Mouse (Mus musculus) lung, embryonic 15.5 days (tissue): Measurements from ENCODE around the gene Asb18. TPM values are rescaled to one million over a fixed set of nuclear protein-coding genes. Genes with fewer than 3 reads are reported as not detected.
A peak's percentile ranks its signal among the peaks of the same experiment; 100 is the strongest.

Experiments
- ATAC-seq: fragments of 200-750 bp; cut with Nextera tagmentation; 2 replicates; pipeline ENCODE4 v1.8.0; 2017; ENCODE audit warnings: moderate number of reproducible peaks, borderline replicate concordance; ENCODE audit not compliant: low FRiP score, low TSS enrichment; ENCODE audit errors: extremely low read depth
- H3K27ac ChIP-seq: fragments of 300-500 bp; sonication (generic); 2 replicates; pipeline ENCODE4 v1.5.1; 2015; ENCODE audit warnings: moderate library complexity, mild to moderate bottlenecking, inconsistent platforms
- H3K27me3 ChIP-seq: fragments of 300-500 bp; sonication (generic); 2 replicates; pipeline ENCODE4 v1.6.1; 2015; ENCODE audit warnings: inconsistent platforms
- H3K36me3 ChIP-seq: fragments of 300-500 bp; sonication (generic); 2 replicates; pipeline ENCODE4 v1.6.1; 2015; ENCODE audit warnings: inconsistent platforms
- H3K4me1 ChIP-seq: fragments of 300-500 bp; sonication (generic); 2 replicates; pipeline ENCODE4 v1.6.1; 2015; ENCODE audit warnings: inconsistent platforms
- H3K4me2 ChIP-seq: fragments of 300-500 bp; sonication (generic); 2 replicates; pipeline ENCODE4 v1.6.1; 2015; ENCODE audit warnings: inconsistent platforms, mild to moderate bottlenecking, moderate library complexity
- H3K4me3 ChIP-seq: fragments of 300-500 bp; sonication (generic); 2 replicates; pipeline ENCODE4 v1.5.1; 2015; ENCODE audit warnings: mild to moderate bottlenecking, inconsistent platforms
- H3K9ac ChIP-seq: fragments of 300-500 bp; sonication (generic); 2 replicates; pipeline ENCODE4 v1.6.1; 2015; ENCODE audit warnings: inconsistent platforms
- H3K9me3 ChIP-seq: fragments of 300-500 bp; sonication (generic); 2 replicates; pipeline ENCODE4 v1.6.1; 2016; ENCODE audit warnings: inconsistent platforms
- WGBS: fragments of 180-500 bp; shearing (Covaris S2); methylation state at CpG from one replicate; pipeline ENCODE4 v1.1.7; 2015; 5-methylcytosine and 5-hydroxymethylcytosine counted together
- polyA plus RNA-seq: library from polyadenylated mRNA; unstranded; fragments of >200 nt; fragmentation: Nextera tagmentation; extraction: Ambion mirVana; gene quantifications from 2 replicates; pipeline ENCODE4 v1.2.1, GENCODE M21; 2015

Asb18 gene
- polyA plus RNA-seq, 1 experiment from 2014 or later, result 0.04 TPM

DNA sequence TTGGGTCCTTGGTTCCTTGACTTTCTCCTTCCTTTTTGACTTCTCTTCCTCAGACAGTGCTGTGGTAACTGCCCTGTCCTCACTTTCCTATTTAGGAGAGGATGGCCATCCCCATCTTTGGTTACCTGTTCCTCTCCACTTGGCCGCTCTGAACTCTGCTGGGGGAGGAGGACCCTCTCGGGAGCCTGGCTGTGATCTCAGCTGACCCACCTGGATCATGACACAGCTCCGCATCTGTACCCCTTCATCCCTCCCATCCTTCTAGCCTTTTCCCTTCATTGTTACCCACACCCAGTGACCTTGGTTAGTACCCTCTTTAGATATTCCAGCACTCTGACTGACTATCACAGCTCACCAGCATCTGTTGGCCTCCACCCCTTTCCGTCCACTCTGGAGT, 44.8 kb downstream of the Asb18 start:
- H3K9ac ChIP-seq, result no peak overlapping the region
- H3K4me1 ChIP-seq, result peaks cover 23% of the 10 kb centered on the region
- peaks cover 63% of the 10 kb centered on the region for H3K27me3 ChIP-seq
- no peaks in the 10 kb centered on the region for H3K36me3 ChIP-seq
- no peak overlapping the region for H3K27ac ChIP-seq
- H3K9me3 ChIP-seq, result no peaks in the 10 kb centered on the region
- H3K4me3 ChIP-seq, result no peak overlapping the region
- no peak for ATAC-seq
- no peak overlapping the region for H3K4me2 ChIP-seq
- 79% methylated on average over 4 of the region's 4 CpGs for WGBS

DNA sequence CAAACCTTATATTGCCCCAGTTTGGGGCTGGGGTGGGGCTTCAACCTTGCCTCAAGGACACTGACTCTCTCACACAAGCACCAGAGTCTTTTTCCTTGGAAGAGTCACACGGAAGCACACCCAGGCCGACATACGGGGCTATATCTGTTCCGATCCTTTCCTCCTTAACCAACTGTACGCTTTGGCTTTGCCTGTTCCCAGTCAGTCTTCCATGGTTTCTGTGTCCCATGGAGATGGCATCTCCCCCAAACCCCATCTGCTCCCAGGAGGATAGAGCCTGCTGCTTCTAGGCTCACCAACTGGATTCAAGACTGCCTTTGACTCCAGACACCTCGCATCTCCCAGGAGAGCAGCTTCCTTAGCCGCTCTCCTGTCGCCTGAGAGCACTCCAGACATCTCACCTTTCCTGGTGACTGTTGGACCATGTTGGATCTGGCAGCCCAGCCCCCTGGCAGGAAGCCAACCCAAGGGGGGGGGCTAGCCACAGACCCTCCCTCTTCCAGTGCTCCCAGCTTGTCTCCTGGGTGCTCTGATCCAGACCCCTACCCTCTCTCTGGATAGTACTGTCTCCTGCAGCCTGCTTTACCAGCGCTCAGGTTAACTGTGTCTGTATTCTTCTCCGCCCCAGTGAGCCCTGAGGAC, 45.3 kb downstream of the Asb18 start:
- H3K4me1 ChIP-seq, result peaks cover 23% of the 10 kb centered on the region
- no peak overlapping the region for H3K27ac ChIP-seq
- 49% methylated on average over 10 of the region's 10 CpGs for WGBS
- peak overlapping the region; percentile 97 for H3K4me2 ChIP-seq
- no peak overlapping the region for H3K9ac ChIP-seq
- H3K36me3 ChIP-seq, result no peaks in the 10 kb centered on the region
- H3K9me3 ChIP-seq, result no peaks in the 10 kb centered on the region
- H3K27me3 ChIP-seq, result peaks cover 68% of the 10 kb centered on the region
- H3K4me3 ChIP-seq, result no peak overlapping the region
- no peak for ATAC-seq

- H3K4me3 ChIP-seq, result peak overlapping the region; percentile 52
- peaks cover 77% of the 10 kb centered on the region for H3K27me3 ChIP-seq
- peaks cover 23% of the 10 kb centered on the region for H3K4me1 ChIP-seq
- H3K36me3 ChIP-seq, result no peaks in the 10 kb centered on the region
- WGBS, result under 1% methylated on average over 71 of the region's 95 CpGs
- H3K9ac ChIP-seq, result peak overlapping the region; percentile 16; the same call in 1 of the 2 replicates
- H3K9me3 ChIP-seq, result no peaks in the 10 kb centered on the region
- H3K4me2 ChIP-seq, result peak overlapping the region; percentile 97
- no peak overlapping the region for H3K27ac ChIP-seq
- no peak for ATAC-seq
These were observed 46.2 kb downstream of the Asb18 start for GRCm38 (mm10) chr1:89968111-89968851.

GRCm38 (mm10) chr1:89967585-89967984, 46.9 kb downstream of the Asb18 start:
- peaks cover 79% of the 10 kb centered on the region for H3K27me3 ChIP-seq
- 13% methylated on average over 9 of the region's 9 CpGs for WGBS
- peak overlapping the region; percentile 97 for H3K4me2 ChIP-seq
- no peaks in the 10 kb centered on the region for H3K9me3 ChIP-seq
- peaks cover 23% of the 10 kb centered on the region for H3K4me1 ChIP-seq
- H3K4me3 ChIP-seq, result peak overlapping the region; percentile 52; the same call in 1 of the 2 replicates
- ATAC-seq, result no peak
- H3K27ac ChIP-seq, result no peak overlapping the region
- no peak overlapping the region for H3K9ac ChIP-seq
- H3K36me3 ChIP-seq, result no peaks in the 10 kb centered on the region

GRCm38 (mm10) chr1:89964426-89964825, 50.0 kb downstream of the Asb18 start:
- H3K36me3 ChIP-seq, result no peaks in the 10 kb centered on the region
- H3K27ac ChIP-seq, result no peak overlapping the region
- H3K4me3 ChIP-seq, result no peak overlapping the region
- WGBS, result 65% methylated on average over 12 of the region's 12 CpGs
- ATAC-seq, result no peak
- no peak overlapping the region for H3K4me2 ChIP-seq
- H3K27me3 ChIP-seq, result peaks cover 71% of the 10 kb centered on the region
- no peak overlapping the region for H3K9ac ChIP-seq
- H3K9me3 ChIP-seq, result no peaks in the 10 kb centered on the region
- H3K4me1 ChIP-seq, result peaks cover 13% of the 10 kb centered on the region; the same call in 1 of the 2 replicates

GRCm38 (mm10) chr1:89963296-89963695, 51.2 kb downstream of the Asb18 start:
- no peak for ATAC-seq
- Histone ChIP-seq H3K4me1 (peaks cover 8% of the 10 kb centered on the region; the same call in 1 of the 2 replicates), H3K36me3 (no peaks in the 10 kb centered on the region), H3K4me2 (no peak overlapping the region), H3K27ac (no peak overlapping the region), H3K4me3 (no peak overlapping the region), H3K9me3 (no peaks in the 10 kb centered on the region), H3K9ac (no peak overlapping the region), H3K27me3 (peaks cover 61% of the 10 kb centered on the region)
- WGBS, result 83% methylated on average over 2 of the region's 2 CpGs

DNA sequence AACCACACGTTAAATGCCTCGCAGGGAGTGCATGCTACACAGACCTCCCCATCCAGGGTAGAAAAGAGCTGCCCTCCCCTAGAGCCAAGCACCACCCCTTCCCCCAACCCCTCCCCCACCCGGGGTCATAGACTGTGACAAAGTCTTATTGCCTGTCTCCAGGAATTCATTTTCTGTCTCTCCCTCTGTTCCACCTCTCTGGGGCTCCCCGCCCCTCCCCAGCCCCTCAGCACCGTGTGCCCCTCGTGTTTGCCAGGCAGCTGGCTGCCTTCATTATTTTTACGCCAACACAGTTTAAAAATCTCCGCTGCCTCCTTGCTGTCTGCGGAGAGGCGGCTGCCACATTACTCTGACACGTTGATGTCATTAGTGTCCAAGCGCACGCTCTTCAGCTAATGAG, 52.4 kb downstream of the Asb18 start:
- 18% methylated on average over 13 of the region's 13 CpGs for WGBS
- Histone ChIP-seq H3K4me3 (no peak overlapping the region), H3K9me3 (no peaks in the 10 kb centered on the region), H3K27me3 (peaks cover 49% of the 10 kb centered on the region), H3K27ac (no peak overlapping the region), H3K4me2 (peak overlapping the region; percentile 8; the same call in 1 of the 2 replicates), H3K36me3 (no peaks in the 10 kb centered on the region), H3K4me1 (0 out of 2 replicates have a peak, but pooled peaks cover 3% of the 10 kb centered on the region), H3K9ac (no peak overlapping the region)
- ATAC-seq, result no peak

DNA sequence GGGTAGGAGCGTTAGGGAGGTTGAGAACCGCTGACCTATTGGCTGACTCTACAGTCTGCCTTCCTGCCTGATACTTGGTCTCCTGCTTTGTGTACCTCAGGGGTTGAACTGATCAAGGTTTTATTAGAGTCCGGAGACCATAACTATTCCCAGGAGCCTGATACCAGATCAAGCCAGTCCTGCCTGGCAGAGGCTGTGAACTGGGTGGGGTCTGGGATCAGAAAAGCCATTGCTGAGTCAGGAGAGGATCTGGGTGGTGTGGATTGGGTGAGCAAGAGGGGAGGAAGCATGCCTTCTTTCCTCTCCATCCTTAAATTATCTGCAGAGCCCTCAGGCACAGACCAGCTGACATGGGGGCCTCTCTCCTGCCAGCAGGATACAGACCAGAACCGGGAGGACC, 55.1 kb downstream of the Asb18 start:
- 0 out of 2 replicates have a peak, but pooled peaks cover 3% of the 10 kb centered on the region for H3K4me1 ChIP-seq
- H3K9me3 ChIP-seq, result no peaks in the 10 kb centered on the region
- no peak for ATAC-seq
- H3K27me3 ChIP-seq, result peaks cover 36% of the 10 kb centered on the region
- H3K36me3 ChIP-seq, result no peaks in the 10 kb centered on the region
- WGBS, result 75% methylated on average over 4 of the region's 4 CpGs
- no peak overlapping the region for H3K4me2 ChIP-seq
- no peak overlapping the region for H3K27ac ChIP-seq
- H3K4me3 ChIP-seq, result no peak overlapping the region
- no peak overlapping the region for H3K9ac ChIP-seq

DNA sequence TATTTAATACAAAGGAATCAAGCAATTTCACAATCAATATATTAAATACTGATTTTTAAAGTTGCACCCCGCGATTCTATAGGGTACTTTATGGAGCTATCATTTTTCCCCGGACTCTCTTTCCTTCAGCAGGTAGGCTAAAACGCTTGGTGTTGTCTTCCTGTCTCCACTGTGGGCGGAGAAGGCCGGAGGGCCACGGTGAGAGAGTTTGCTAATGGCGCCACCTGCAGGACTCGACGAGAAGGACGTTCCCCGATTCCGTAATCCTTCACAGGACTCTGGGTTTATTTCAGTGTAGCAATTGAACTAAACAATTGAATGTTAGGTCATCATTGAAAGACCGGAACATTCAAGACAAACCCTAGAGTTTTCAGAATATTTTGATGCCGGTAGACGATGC, 71.3 kb downstream of the Asb18 start:
- H3K27me3 ChIP-seq, result peaks cover 89% of the 10 kb centered on the region
- no peak overlapping the region for H3K9ac ChIP-seq
- peaks cover 16% of the 10 kb centered on the region for H3K4me1 ChIP-seq
- H3K4me2 ChIP-seq, result no peak overlapping the region
- 3% methylated on average over 16 of the region's 16 CpGs for WGBS
- H3K27ac ChIP-seq, result no peak overlapping the region
- ATAC-seq, result no peak
- no peaks in the 10 kb centered on the region for H3K36me3 ChIP-seq
- no peak overlapping the region for H3K4me3 ChIP-seq
- no peaks in the 10 kb centered on the region for H3K9me3 ChIP-seq

- WGBS, result 7% methylated on average over 15 of the region's 15 CpGs
- Histone ChIP-seq H3K4me2 (peak overlapping the region; percentile 43), H3K4me1 (peaks cover 16% of the 10 kb centered on the region), H3K36me3 (no peaks in the 10 kb centered on the region), H3K9me3 (no peaks in the 10 kb centered on the region), H3K27ac (no peak overlapping the region), H3K4me3 (peak overlapping the region; percentile 14; the same call in 1 of the 2 replicates), H3K9ac (no peak overlapping the region), H3K27me3 (peaks cover 90% of the 10 kb centered on the region)
- ATAC-seq, result no peak
These were observed 72.0 kb downstream of the Asb18 start for GRCm38 (mm10) chr1:89942395-89942976.

- no peak overlapping the region for H3K9ac ChIP-seq
- H3K4me2 ChIP-seq, result peak overlapping the region; percentile 43
- H3K9me3 ChIP-seq, result no peaks in the 10 kb centered on the region
- no peaks in the 10 kb centered on the region for H3K36me3 ChIP-seq
- H3K27me3 ChIP-seq, result peaks cover 93% of the 10 kb centered on the region
- no peak overlapping the region for H3K27ac ChIP-seq
- H3K4me1 ChIP-seq, result peaks cover 16% of the 10 kb centered on the region
- no peak for ATAC-seq
- WGBS, result under 1% methylated on average over 40 of the region's 40 CpGs
- peak overlapping the region; percentile 14 for H3K4me3 ChIP-seq
These were observed 72.6 kb downstream of the Asb18 start for GRCm38 (mm10) chr1:89941701-89942381.
